Mouse (Mus musculus) midbrain, embryonic 16.5 days (tissue): ENCODE data around the gene Cul9. TPM values are rescaled to one million over a fixed set of nuclear protein-coding genes. Genes with fewer than 3 reads are reported as not detected.

Experiments
- ATAC-seq: fragments of 200-750 bp; cut with Nextera tagmentation; 2 replicates; pipeline ENCODE4 v1.8.0; 2017; ENCODE audit warnings: moderate TSS enrichment
- H3K27ac ChIP-seq: fragments of 300-500 bp; sonication (generic); 2 replicates; pipeline ENCODE4 v1.5.1; 2014; ENCODE audit warnings: mild to moderate bottlenecking, low read length, mixed read lengths
- H3K27me3 ChIP-seq: fragments of 300-500 bp; sonication (generic); 2 replicates; pipeline ENCODE4 v1.6.1; 2014; ENCODE audit warnings: low read depth, low read length, mixed read lengths; ENCODE audit not compliant: control insufficient read depth, insufficient read depth
- H3K36me3 ChIP-seq: fragments of 300-500 bp; sonication (generic); 2 replicates; pipeline ENCODE4 v1.6.1; 2014; ENCODE audit warnings: mild to moderate bottlenecking, low read length, moderate library complexity, mixed read lengths; ENCODE audit not compliant: control insufficient read depth, insufficient read depth
- H3K4me1 ChIP-seq: fragments of 300-500 bp; sonication (generic); 2 replicates; pipeline ENCODE4 v1.6.1; 2014; ENCODE audit warnings: mild to moderate bottlenecking, low read length, mixed read lengths; ENCODE audit not compliant: control insufficient read depth, insufficient read depth
- H3K4me2 ChIP-seq: fragments of 300-500 bp; sonication (generic); 2 replicates; pipeline ENCODE4 v1.6.1; 2014; ENCODE audit warnings: mild to moderate bottlenecking, low read length, mixed read lengths
- H3K4me3 ChIP-seq: fragments of 300-500 bp; sonication (generic); 2 replicates; pipeline ENCODE4 v1.5.1; 2014; ENCODE audit warnings: low read depth, mild to moderate bottlenecking, low read length, moderate library complexity, mixed read lengths
- H3K9ac ChIP-seq: fragments of 300-500 bp; sonication (generic); 2 replicates; pipeline ENCODE4 v1.6.1; 2014; ENCODE audit warnings: low read depth, low read length, mixed read lengths
- H3K9me3 ChIP-seq: fragments of 300-500 bp; sonication (generic); replicated peaks from 2 replicates; pipeline ENCODE4 v1.6.1; 2014; ENCODE audit warnings: mild to moderate bottlenecking, low read length, mixed read lengths; ENCODE audit not compliant: control insufficient read depth, poor library complexity, severe bottlenecking
- WGBS: fragments of 180-500 bp; shearing (Covaris S2); extraction: QIAGEN DNeasy Blood & Tissue Kit; methylation state at CpG from one replicate; pipeline ENCODE4 v1.1.7; 2014; 5-methylcytosine and 5-hydroxymethylcytosine counted together
- polyA plus RNA-seq: library from polyadenylated mRNA; unstranded; fragments of >200 nt; fragmentation: Nextera tagmentation; extraction: Ambion mirVana; gene quantifications from 2 replicates; pipeline ENCODE4 v1.2.1, GENCODE M21; 2015

The Cul9 gene
- polyA plus RNA-seq, 1 experiment from 2014 or later = 28.0 TPM

DNA sequence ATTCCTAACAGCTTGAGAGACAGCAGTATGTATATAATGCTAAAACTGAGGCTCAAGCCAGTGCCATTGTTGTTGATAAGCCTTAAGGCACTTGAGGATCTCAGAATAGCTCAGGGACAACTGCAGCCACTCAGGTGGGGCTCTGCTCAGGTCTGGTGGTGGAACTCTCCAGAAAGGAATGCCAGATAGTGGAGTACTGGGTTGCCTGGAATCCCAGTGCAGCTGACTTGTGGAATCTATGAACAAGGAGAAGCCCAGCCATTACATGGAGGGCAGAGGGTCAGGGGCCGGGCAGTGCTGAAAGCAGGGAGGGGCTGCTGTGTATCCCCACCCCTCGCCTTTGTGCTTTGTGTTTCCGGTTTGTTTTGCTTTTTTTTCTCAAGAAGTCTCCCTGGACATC is 87.7 kb downstream of the Cul9 start:
- H3K36me3 ChIP-seq = peaks cover 8% of the 10 kb centered on the region

DNA sequence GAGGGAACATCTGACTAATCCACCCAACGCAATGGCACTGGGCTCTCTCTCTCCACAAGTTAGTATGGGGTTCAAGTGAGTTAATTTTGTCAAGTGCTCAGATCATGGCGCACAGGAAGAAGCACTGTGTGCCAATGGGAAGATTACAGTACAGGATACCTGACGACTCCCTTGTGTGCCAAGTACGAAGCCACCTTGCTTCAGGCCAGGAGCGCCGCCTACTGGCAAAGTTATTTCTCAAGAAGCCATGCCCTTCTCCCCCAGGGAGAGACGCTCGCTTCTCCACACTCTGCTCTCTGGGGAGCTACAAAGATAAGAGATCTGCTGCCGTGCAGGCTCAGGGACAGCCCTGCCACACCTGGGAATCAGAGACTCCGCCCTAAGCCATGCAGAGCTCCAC is 88.4 kb downstream of the Cul9 start:
- Histone ChIP-seq H3K27me3 (peaks cover 2% of the 10 kb centered on the region; the same call in 1 of the 2 replicates), H3K27ac (no peak overlapping the region), H3K9ac (no peak overlapping the region), H3K4me1 (peaks cover 30% of the 10 kb centered on the region), H3K4me3 (no peak overlapping the region), H3K4me2 (no peak overlapping the region), H3K36me3 (peaks cover 8% of the 10 kb centered on the region; the same call in 1 of the 2 replicates), H3K9me3 (no peaks in the 10 kb centered on the region)
- no peak for ATAC-seq
- whole genome bisulfite sequencing = 16% methylated on average over 10 of the region's 10 CpGs

More for the DNA sequence above, 87.7 kb downstream of the Cul9 start:
- 51% methylated on average over 3 of the region's 3 CpGs for WGBS
- peaks cover 2% of the 10 kb centered on the region; the same call in 1 of the 2 replicates for H3K27me3 ChIP-seq
- H3K27ac ChIP-seq = no peak overlapping the region
- no peak overlapping the region for H3K4me2 ChIP-seq
- H3K4me1 ChIP-seq = peaks cover 27% of the 10 kb centered on the region
- H3K4me3 ChIP-seq = no peak overlapping the region
- H3K9me3 ChIP-seq = no peaks in the 10 kb centered on the region
- no peak overlapping the region for H3K9ac ChIP-seq
- no peak for ATAC-seq

DNA sequence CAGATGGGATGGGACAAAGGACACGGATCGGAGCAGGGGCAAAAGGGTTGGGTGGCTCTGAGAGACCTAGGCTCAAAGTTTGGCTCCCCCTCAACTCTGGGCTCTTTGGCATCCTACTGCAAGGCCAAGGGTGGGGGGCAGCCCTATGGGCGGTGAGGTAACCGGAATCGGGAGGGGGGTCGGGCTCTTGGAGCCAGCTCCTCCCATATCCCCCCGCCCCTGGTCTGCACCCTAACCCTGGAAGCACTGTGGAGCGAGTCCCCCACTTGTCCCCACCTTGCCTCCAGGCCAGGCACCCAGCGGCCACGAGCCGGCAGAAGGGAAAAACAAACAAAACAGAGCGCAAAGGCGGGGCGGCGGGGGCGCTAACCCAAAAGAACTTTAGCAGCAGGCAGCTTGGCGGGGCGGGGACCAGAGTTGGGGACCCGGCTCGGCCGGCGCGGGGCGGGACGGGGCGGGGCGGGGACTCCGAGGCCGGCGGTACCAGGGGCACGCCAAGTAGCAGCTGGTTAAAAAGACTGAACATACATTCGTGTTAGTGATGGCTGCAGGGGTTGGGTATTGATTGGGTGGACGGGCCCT is 91.0 kb downstream of the Cul9 start:
- H3K27ac ChIP-seq = no peak overlapping the region
- 3% methylated on average over 20 of the region's 33 CpGs for WGBS

DNA sequence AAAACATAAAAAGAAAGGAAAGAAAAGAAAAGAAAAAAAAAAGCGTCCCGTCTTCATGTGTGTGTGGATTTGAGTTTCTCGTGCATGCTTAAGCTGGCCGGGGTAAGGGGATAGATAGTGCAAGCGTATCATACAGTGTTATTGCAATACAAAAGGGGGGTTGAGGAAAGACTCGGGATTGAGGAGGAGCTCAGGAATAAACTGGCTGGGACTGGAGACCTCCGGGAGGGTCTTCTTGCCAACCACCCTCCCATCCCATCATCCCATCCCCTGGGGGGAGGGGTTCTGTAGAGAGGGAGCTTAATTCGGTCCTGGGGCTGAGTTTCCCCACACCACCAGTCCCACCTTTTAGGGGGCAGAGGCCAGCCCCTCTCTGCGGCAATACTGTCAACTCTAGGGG is 91.6 kb downstream of the Cul9 start:
- Histone ChIP-seq H3K4me1 (peaks cover 24% of the 10 kb centered on the region), H3K9ac (peak overlapping the region; percentile 48), H3K36me3 (peaks cover 10% of the 10 kb centered on the region), H3K4me2 (peak overlapping the region; percentile 68), H3K9me3 (no peaks in the 10 kb centered on the region), H3K27ac (no peak overlapping the region), H3K4me3 (no peak overlapping the region; the same call in 1 of the 2 replicates), H3K27me3 (peaks cover 2% of the 10 kb centered on the region; the same call in 1 of the 2 replicates)
- ATAC-seq = 0 out of 2 replicates have a peak, but pooled peaks have one; percentile 26
- under 1% methylated on average over 9 of the region's 9 CpGs for WGBS

More for the DNA sequence above, 91.0 kb downstream of the Cul9 start:
- H3K27me3 ChIP-seq = peaks cover 2% of the 10 kb centered on the region; the same call in 1 of the 2 replicates
- H3K9ac ChIP-seq = peak overlapping the region; percentile 48
- H3K4me1 ChIP-seq = peaks cover 24% of the 10 kb centered on the region
- H3K9me3 ChIP-seq = no peaks in the 10 kb centered on the region
- H3K4me3 ChIP-seq = peak overlapping the region; percentile 26
- peak; percentile 44; the same call in 1 of the 2 replicates for ATAC-seq
- peaks cover 10% of the 10 kb centered on the region for H3K36me3 ChIP-seq
- peak overlapping the region; percentile 68 for H3K4me2 ChIP-seq

DNA sequence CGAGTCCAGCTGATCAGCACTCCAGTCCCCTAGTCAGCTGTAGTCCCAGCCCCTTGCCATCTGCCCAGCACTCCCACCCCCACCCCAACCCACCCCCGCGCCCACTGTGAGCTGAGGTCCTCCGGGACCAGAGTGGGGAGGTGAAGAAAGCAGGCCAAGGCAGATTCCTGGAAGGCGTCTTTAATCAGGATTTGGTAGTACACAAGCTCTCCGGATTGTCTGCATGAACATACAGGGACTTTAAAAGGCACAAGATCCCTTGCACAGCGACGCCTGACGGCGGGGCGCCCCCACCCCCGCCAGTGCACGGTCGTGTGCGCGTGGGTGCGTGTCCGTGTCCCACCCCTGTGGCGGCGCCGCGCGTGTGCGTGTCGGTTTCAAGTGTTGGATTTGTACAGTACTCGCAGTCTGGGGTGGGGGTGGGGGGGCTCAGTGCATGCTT is 92.2 kb downstream of the Cul9 start:
- H3K9ac ChIP-seq = peak overlapping the region; percentile 42; the same call in 1 of the 2 replicates
- H3K9me3 ChIP-seq = no peaks in the 10 kb centered on the region
- peak overlapping the region; percentile 68 for H3K4me2 ChIP-seq
- peak overlapping the region; percentile 26 for H3K4me3 ChIP-seq
- peaks cover 5% of the 10 kb centered on the region for H3K36me3 ChIP-seq
- peaks cover 2% of the 10 kb centered on the region; the same call in 1 of the 2 replicates for H3K27me3 ChIP-seq
- 2% methylated on average over 26 of the region's 26 CpGs for WGBS
- peaks cover 24% of the 10 kb centered on the region for H3K4me1 ChIP-seq
- H3K27ac ChIP-seq = no peak overlapping the region
- peak; percentile 21 for ATAC-seq

DNA sequence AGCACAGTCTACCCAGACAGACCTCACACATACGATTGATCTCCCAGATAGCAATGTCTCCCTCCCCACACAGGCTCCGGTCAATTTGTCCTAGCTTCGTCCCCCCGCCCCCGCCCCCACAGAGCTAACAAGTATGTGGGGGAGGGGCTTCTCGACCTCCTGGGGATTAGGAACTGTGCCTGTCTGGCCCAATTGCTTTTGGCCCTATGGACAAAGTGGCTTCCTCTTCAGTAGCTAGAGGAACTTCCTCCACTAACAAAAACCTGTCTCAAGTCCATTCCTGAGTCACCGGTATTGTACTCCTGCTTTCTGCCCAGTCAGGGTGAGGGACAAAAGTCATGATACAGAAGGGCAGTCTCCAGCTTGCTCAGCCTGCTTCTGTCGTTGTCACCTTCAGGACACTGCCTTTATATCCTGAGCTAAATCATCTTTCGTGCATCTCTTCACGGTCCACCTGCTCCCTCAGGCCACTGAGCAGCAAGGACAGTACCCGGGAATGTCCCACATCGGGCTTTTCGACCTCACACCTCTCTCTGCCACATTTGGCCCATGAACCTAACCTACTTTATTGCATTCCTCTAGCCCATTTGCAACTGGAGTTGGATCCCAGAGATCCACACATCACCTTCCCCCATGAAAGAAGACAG is 92.8 kb downstream of the Cul9 start:
- 6% methylated on average over 13 of the region's 13 CpGs for WGBS
- Histone ChIP-seq H3K9ac (no peak overlapping the region), H3K4me2 (peak overlapping the region; percentile 68), H3K4me1 (peaks cover 24% of the 10 kb centered on the region), H3K36me3 (peaks cover 2% of the 10 kb centered on the region; the same call in 1 of the 2 replicates), H3K9me3 (no peaks in the 10 kb centered on the region), H3K27ac (no peak overlapping the region), H3K27me3 (peaks cover 2% of the 10 kb centered on the region; the same call in 1 of the 2 replicates), H3K4me3 (no peak overlapping the region)
- no peak for ATAC-seq

DNA sequence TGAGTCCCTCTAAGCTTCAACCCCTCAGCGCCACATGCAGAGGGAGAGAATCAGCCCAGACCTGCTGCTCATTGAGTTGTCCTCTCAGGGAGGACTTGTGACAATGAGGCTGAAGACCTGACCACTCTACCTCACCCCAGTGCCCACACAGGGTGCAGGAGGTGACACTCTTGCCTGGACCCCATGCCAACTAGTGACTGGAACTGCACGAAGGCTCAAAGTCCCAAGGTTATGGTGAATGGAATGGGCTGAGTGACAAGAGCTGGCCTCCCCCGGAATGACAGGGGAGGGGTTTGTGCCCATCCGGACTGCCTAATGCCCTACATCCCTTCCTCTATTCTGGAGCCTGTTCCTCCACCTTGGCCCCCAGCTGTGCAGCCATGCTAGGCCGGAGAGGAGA is 93.5 kb downstream of the Cul9 start:
- peaks cover 24% of the 10 kb centered on the region for H3K4me1 ChIP-seq
- H3K4me2 ChIP-seq = no peak overlapping the region
- no peaks in the 10 kb centered on the region for H3K9me3 ChIP-seq
- no peak for ATAC-seq
- H3K36me3 ChIP-seq = peaks cover 2% of the 10 kb centered on the region; the same call in 1 of the 2 replicates
- 38% methylated on average over 5 of the region's 5 CpGs for WGBS
- H3K9ac ChIP-seq = no peak overlapping the region
- no peak overlapping the region for H3K27ac ChIP-seq
- H3K27me3 ChIP-seq = peaks cover 2% of the 10 kb centered on the region; the same call in 1 of the 2 replicates
- H3K4me3 ChIP-seq = no peak overlapping the region
